Mouse (Mus musculus): ENCODE measurements around the gene Olfr986.

The Olfr986 gene

DNA sequence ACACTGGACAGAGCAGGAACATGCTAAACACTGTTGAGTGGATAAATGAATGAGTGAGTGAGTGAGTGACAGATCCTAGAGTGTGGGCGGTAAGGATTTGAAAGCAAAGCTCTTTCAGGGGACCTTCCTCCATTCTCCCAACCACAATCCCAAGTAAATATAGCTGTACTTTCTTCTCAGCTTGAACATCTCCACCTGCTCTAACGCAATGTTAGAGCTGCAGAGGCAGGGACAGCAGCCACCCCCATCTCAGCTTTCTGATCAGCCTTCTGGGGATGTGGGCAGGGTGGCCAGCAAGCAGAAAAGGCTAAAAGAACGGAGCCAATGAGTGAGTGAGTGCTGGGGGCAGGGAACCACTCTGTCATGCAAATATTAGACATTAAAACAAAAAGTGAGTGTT lies 50.3 kb downstream of the Olfr986 start:
- in situ Hi-C loops (cut with MboI; ENCODE audit: unreplicated experiment in 2 of 2) = loop anchor here in 1 of 2 experiments (10.0 to 25.0 kb wide), 2 partner anchors 381 to 524 kb away; no protein-coding TSS in a partner anchor

DNA sequence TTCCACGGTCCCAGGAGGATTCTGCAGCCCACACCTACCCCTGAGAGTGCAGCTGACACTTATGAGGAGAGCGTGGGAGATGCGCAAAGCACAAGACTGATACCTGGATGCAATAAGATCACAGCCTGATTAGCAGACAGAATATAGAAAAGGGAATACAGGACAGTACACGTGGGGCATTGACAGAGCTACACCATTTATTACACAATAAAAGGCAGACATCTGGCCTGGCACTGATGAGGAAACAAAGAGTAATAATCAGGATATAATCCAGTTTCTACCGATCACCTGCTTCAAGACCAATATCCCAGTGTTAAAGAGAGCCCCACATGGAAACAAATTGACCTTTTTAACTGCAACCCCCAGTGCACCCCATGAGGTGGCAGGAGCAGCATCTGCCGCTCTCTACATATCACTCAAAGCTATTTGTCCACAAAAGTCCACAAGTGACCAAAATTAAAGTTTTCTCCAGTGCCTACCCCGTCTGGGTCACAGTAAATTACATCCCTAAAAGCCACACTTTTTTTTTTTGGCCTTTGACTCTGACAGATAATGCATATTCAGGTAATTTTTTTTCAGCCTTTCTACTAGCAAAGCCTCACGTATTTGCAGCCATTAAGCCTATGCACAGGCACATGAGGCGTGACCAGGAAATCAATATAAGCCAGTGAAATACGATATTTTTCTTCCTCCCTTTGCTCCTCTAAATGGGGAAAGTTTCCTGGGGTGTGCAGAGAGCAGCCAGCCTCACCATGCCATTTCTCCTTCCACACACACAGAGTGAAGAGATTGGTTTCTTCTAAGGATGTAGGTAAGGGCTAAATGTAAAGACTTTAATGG lies 53.7 kb downstream of the Olfr986 start:
- in situ Hi-C loops (cut with MboI; ENCODE audit: unreplicated experiment in 2 of 2) = loop anchor here in 1 of 2 experiments (10.0 to 25.0 kb wide), 2 partner anchors 378 to 520 kb away; no protein-coding TSS in a partner anchor

DNA sequence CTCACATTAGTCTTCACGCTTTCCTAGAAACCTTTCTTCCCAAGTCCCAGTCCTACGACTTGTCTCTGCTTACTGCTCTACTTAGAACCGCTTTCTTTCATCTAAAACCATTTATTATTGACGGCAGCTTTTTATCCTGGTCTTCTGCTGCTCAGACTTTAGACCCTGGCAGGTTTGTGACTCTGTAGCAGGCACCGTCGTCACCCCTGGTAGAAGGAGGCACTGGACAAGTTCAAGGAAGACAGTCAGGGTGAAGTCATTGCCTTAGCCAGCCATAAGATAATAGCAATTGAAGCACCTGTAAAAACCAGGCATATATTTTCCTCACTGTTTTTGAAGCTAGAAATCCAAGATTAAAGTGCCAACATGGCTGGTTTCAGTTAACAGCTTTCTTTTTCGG lies 54.5 kb downstream of the Olfr986 start:
- in situ Hi-C loops (cut with MboI; ENCODE audit: unreplicated experiment in 2 of 2) = loop anchor here in 1 of 2 experiments (10.0 to 25.0 kb wide), 2 partner anchors 377 to 520 kb away; no protein-coding TSS in a partner anchor

All from v-Abl transformed pro-B cells (cell line).